Mouse (Mus musculus): ENCODE data around the gene Zdhhc4. TPM values are rescaled to one million over a fixed set of nuclear protein-coding genes. Genes with fewer than 3 reads are reported as not detected.

Zdhhc4 gene
- polyA plus RNA-seq, 1 experiment from 2014 or later = 62.6 TPM

- Histone ChIP-seq H3K36me3 (ENCODE audit: control insufficient read depth, insufficient read depth, low read length) (peaks cover 13% of the 10 kb centered on the region), H3K4me2 (replicated peaks; ENCODE audit: low read depth) (no peak overlapping the region), H3K27ac (replicated peaks) (no peak overlapping the region), H3K4me3 (ENCODE audit: low read depth, low read length) (no peak overlapping the region), H3K9me3 (ENCODE audit: control insufficient read depth, low read length) (no peaks in the 10 kb centered on the region), H3K27me3 (ENCODE audit: control insufficient read depth, insufficient read depth, low read length) (no peaks in the 10 kb centered on the region), H3K4me1 (replicated peaks; ENCODE audit: control insufficient read depth, insufficient read depth) (peaks cover 6% of the 10 kb centered on the region), H3K9ac (ENCODE audit: low read length) (no peak overlapping the region)
- ATAC-seq (ENCODE audit: low FRiP score, low TSS enrichment) = no peak
- WGBS = 92% methylated on average over 5 of the region's 5 CpGs
- no peak for DNase-seq (ENCODE audit: low spot score)
- TF ChIP-seq CTCF (IDR thresholded peaks at IDR 0.05; ENCODE audit: low read depth) = no peak
These were observed 12.3 kb downstream of the Zdhhc4 start for GRCm38 (mm10) chr5:143316605-143317287.

DNA sequence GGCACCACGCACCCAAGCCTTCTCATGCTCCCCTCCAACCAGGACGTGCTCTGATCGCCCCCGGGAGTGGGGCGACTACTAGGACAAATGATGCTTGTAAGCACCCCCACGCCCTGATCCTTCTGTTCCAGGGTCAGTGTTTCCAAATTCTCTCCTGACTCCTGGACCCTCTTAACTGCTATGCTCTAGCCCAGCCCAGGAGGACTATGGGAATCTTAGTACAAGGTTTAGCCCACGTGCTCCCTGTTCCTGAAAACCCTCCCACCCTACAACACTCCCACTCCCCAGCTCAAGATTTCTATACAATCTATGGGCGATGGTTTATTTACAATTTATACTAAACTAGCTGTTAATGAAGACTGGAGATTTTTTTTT, 13.6 kb downstream of the Zdhhc4 start:
- Histone ChIP-seq H3K4me3 (ENCODE audit: low read depth, low read length) (peak overlapping the region; percentile 95), H3K4me2 (replicated peaks; ENCODE audit: low read depth) (peak overlapping the region; percentile 80), H3K27me3 (ENCODE audit: control insufficient read depth, insufficient read depth, low read length) (no peaks in the 10 kb centered on the region), H3K36me3 (ENCODE audit: control insufficient read depth, insufficient read depth, low read length) (peaks cover 16% of the 10 kb centered on the region), H3K9me3 (ENCODE audit: control insufficient read depth, low read length) (no peaks in the 10 kb centered on the region), H3K9ac (ENCODE audit: low read length) (no peak overlapping the region), H3K4me1 (replicated peaks; ENCODE audit: control insufficient read depth, insufficient read depth) (peaks cover 6% of the 10 kb centered on the region), H3K27ac (replicated peaks) (no peak overlapping the region)
- TF ChIP-seq EP300 (optimal IDR thresholded peaks at IDR 0.05) = no peak
- TF ChIP-seq CTCF (IDR thresholded peaks at IDR 0.05; ENCODE audit: low read depth) = no peak
- no peak for DNase-seq (ENCODE audit: low spot score)
- WGBS = 13% methylated on average over 8 of the region's 8 CpGs
- ATAC-seq (ENCODE audit: low FRiP score, low TSS enrichment) = peak; percentile 7; the same call in 1 of the 2 replicates

DNA sequence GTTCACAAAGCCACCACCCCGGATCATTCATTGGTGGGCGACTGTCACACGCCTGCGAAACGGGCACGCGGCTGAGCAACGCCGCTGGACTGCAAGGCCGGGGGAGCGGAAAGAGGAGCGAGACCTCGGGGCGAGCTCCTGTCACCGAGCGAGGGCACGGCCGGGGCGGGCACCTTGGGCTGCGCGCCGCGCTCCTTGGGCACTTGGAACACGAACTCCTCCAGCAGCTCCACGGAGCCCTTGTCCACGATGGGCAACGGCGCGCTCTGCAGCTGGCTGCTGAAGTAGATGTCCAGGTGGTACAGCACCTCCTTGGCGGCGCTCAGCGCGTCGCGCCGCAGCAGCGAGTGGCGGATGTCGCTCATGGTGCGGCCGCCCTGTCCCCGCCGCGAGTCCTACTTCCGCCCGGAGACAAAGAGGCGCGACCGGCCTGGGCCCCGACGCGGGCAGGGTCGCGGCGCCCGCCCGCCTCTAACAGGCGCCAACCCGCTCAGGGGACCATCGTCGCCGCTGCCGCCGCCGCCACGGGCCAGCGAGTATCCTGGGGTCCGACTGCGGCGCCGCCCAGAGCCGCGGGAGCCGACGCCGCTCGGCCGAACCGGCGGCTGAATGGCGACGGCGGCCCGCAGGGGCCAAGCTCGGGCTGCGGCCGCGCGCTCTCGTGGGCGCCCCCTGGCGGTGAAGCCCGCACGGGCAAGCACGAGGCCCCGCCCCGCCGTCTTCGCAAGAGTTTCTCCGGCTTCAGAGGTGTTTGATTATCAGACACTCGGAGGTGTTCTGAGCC, 14.1 kb downstream of the Zdhhc4 start, which contains the start of gene E130309D02Rik:
Gene E130309D02Rik, minus strand, starts transcription at position 631 of the 784 bp plus-strand sequence.
- under 1% methylated on average over 98 of the region's 101 CpGs for WGBS
- peaks cover 16% of the 10 kb centered on the region for H3K36me3 ChIP-seq (ENCODE audit: control insufficient read depth, insufficient read depth, low read length)
- peak; percentile 85 for ATAC-seq (ENCODE audit: low FRiP score, low TSS enrichment)

DNA sequence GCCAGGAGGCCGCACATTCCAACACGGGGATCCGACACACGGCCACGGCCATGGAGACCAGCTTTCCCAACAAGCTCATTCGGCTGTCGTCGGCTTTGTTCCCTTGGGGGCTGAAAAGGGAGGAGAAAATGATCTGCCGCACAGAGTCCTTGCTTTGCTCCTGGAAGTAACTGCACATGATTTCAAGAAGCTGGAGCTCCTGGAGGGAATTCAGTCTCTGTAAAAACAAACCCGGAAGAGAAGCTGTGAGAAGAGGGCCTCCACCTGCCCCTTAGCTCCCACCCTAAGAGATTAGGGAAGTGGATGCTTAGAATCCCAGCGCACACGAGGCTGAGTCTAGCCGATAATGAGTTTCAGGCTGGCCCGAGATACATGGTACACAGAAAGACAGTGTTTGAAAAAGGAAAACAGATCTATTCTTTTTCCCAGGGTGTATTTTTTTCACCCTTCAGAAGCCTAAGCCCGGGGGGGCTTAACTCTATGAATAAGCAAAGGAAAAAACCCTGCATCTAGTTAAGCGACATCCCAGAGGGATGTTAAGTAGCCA, 14.8 kb downstream of the Zdhhc4 start:
- peaks cover 21% of the 10 kb centered on the region for H3K36me3 ChIP-seq (ENCODE audit: control insufficient read depth, insufficient read depth, low read length)
- ATAC-seq (ENCODE audit: low FRiP score, low TSS enrichment) (no peak), DNase-seq (ENCODE audit: low spot score) (no peak)
- no peaks in the 10 kb centered on the region for H3K9me3 ChIP-seq (ENCODE audit: control insufficient read depth, low read length)
- TF ChIP-seq CTCF (IDR thresholded peaks at IDR 0.05; ENCODE audit: low read depth) = no peak
- no peak for TF ChIP-seq EP300 (optimal IDR thresholded peaks at IDR 0.05)
- peak overlapping the region; percentile 90 for H3K27ac ChIP-seq (replicated peaks)
- no peaks in the 10 kb centered on the region for H3K27me3 ChIP-seq (ENCODE audit: control insufficient read depth, insufficient read depth, low read length)
- peak overlapping the region; percentile 80 for H3K4me2 ChIP-seq (replicated peaks; ENCODE audit: low read depth)
- 3% methylated on average over 16 of the region's 16 CpGs for WGBS
- H3K4me3 ChIP-seq (ENCODE audit: low read depth, low read length) = peak overlapping the region; percentile 95
- H3K9ac ChIP-seq (ENCODE audit: low read length) = peak overlapping the region; percentile 94
- peaks cover 6% of the 10 kb centered on the region for H3K4me1 ChIP-seq (replicated peaks; ENCODE audit: control insufficient read depth, insufficient read depth)

More for the DNA sequence above, 14.1 kb downstream of the Zdhhc4 start, which contains the start of gene E130309D02Rik:
- peak; percentile 92 for DNase-seq (ENCODE audit: low spot score)
- Histone ChIP-seq H3K9me3 (ENCODE audit: control insufficient read depth, low read length) (no peaks in the 10 kb centered on the region), H3K27me3 (ENCODE audit: control insufficient read depth, insufficient read depth, low read length) (no peaks in the 10 kb centered on the region), H3K9ac (ENCODE audit: low read length) (peak within 1 kb of the TSS; percentile 94), H3K4me2 (replicated peaks; ENCODE audit: low read depth) (peak within 1 kb of the TSS; percentile 80), H3K4me3 (ENCODE audit: low read depth, low read length) (peak within 1 kb of the TSS; percentile 95), H3K27ac (replicated peaks) (peak within 1 kb of the TSS; percentile 90), H3K4me1 (replicated peaks; ENCODE audit: control insufficient read depth, insufficient read depth) (peaks cover 6% of the 10 kb centered on the region)
- TF ChIP-seq CTCF (IDR thresholded peaks at IDR 0.05; ENCODE audit: low read depth) = peak; percentile 79
- TF ChIP-seq EP300 (optimal IDR thresholded peaks at IDR 0.05) = no peak

GRCm38 (mm10) chr5:143311886-143312285, 17.2 kb downstream of the Zdhhc4 start:
- no peaks in the 10 kb centered on the region for H3K9me3 ChIP-seq (ENCODE audit: control insufficient read depth, low read length)
- H3K27ac ChIP-seq (replicated peaks) = no peak overlapping the region
- no peak overlapping the region for H3K9ac ChIP-seq (ENCODE audit: low read length)
- H3K36me3 ChIP-seq (ENCODE audit: control insufficient read depth, insufficient read depth, low read length) = peaks cover 31% of the 10 kb centered on the region
- DNase-seq (ENCODE audit: low spot score) (peak; percentile 86), ATAC-seq (ENCODE audit: low FRiP score, low TSS enrichment) (no peak)
- H3K4me3 ChIP-seq (ENCODE audit: low read depth, low read length) = no peak overlapping the region
- 61% methylated on average over 8 of the region's 8 CpGs for WGBS
- no peaks in the 10 kb centered on the region for H3K27me3 ChIP-seq (ENCODE audit: control insufficient read depth, insufficient read depth, low read length)
- H3K4me1 ChIP-seq (replicated peaks; ENCODE audit: control insufficient read depth, insufficient read depth) = peaks cover 6% of the 10 kb centered on the region
- H3K4me2 ChIP-seq (replicated peaks; ENCODE audit: low read depth) = no peak overlapping the region
- peak; percentile 89 for TF ChIP-seq CTCF (IDR thresholded peaks at IDR 0.05; ENCODE audit: low read depth)
- TF ChIP-seq EP300 (optimal IDR thresholded peaks at IDR 0.05) = no peak

Measured in stomach, postnatal 0 days (tissue).